Mouse (Mus musculus): ENCODE measurements around the gene Cab39. TPM values are rescaled to one million over a fixed set of nuclear protein-coding genes. Genes with fewer than 3 reads are reported as not detected.

Gene Cab39
- polyA plus RNA-seq (2017; shearing (Covaris generic)), result 100 to 1,000 TPM; 197 to 258 TPM

DNA sequence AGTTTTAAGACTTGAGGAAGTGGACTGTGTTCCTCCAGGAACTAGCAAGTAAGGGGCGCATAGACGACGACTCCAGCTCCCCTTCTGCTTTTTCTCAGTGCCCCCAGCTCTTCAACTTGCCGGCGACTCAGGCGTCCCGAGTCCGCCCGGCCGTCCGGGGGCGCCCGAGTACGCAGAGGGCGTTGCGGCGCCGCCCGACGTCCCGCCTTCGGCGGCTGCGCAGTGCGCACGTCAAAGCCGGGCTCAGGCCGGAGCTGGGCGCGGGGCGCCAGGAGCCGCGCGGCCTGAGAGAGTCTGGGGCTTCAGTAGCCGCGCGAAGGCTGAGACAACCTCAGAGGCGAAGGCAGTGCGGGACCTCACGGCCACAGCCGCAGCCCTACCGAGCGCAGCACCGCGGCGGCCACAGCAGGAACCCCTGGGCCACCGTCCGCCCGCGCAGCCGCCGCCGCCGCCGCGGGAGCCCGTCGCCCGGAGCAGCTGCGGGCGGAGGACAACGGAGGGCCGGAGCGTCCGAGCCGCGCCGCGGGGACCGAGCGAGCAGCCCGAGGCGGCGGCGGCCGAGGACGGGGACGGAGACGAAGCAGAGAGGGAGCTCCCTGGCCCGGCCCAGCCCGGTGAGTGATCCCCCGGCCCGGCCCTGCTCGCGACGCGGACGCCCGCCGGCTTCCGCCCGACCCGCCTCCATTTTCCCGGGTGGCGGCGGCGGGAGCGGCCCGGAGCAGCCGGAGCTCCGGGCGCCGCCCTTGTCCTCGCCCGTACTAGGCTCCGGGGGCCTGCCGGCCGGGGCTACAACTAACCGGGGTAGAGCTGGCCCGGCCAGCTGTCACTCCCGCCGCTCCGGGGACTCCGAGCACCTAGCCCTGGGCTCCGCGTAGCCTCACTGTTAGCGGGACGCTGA, at the start of gene Cab39:
Cab39 (plus strand) TSS at position 234 of the 898 bp plus-strand sequence.

DNA sequence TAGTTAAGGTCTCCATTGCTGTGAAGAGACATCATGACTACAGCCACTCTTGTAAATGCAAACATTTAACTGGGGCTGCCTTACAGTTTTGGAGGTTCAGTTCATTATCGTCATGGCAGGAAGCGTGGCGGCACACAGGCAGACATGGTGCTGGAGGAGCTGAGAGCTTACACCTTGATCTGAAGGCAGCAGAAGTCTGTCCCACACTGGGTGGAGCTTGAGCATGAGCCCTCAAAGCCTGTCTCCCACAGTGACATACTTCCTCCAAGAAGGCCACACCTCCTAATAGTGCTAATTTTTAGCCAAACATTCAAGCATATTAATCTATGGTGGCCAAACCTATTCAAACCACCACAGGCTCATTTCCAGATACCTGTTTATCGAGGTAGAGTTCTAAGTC, 14.8 kb upstream of the Cab39 start, which contains the start of gene A630001G21Rik:
A630001G21Rik (minus strand) TSS at position 208 of the 400 bp plus-strand sequence.

DNA sequence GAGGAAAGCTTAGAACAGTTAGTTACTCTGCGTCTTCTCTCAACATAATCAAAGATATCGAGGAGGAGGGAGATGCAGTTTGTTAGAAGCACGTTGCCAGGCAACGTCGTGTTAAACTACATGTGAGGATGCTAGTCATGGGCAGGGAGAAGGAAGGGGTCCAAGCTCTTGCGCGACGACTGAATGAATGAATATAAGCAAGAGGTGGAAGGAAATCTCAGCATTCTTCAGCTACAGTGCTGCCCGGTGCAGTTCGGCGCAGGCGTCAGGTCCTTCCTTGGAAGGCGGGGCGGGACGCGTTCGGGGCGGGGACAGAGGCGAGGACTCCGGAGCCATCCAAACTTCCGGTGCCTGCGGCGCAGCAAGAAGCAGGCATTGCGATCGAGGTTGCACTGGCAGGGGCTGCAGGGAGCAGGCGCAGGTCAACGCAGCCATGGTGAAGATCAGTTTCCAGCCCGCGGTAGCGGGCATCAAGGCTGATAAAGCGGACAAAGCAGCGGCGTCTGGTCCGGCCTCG, 101.0 kb downstream of the Cab39 start, which contains the start of gene Itm2c:
Itm2c (plus strand) TSS at position 51 of the 517 bp plus-strand sequence.

Other genes with a start within 250 kb of the Cab39 start
- gene G530012D18Rik, start 217.8 kb upstream of the Cab39 start, polyA plus RNA-seq (2017; shearing (Covaris generic)), result not detected
- gene Sp110, start 194.6 kb upstream of the Cab39 start, polyA plus RNA-seq (2017; shearing (Covaris generic)), result 100 to 1,000 TPM; 234 to 255 TPM
- 10 to 100 TPM; 54.1 to 57.6 TPM for gene Sp140, start 193.1 kb upstream of the Cab39 start, polyA plus RNA-seq (2017; shearing (Covaris generic))
- gene Sp100, start 143.5 kb upstream of the Cab39 start, polyA plus RNA-seq (2017; shearing (Covaris generic)), result 100 to 1,000 TPM; 714 to 870 TPM
- 10 to 100 TPM; 27.1 to 29.9 TPM for gene A630001G21Rik, start 14.8 kb upstream of the Cab39 start, polyA plus RNA-seq (2017; shearing (Covaris generic))
- gene Itm2c, start 100.8 kb downstream of the Cab39 start, polyA plus RNA-seq (2017; shearing (Covaris generic)), result 100 to 1,000 TPM; 330 to 561 TPM
- gene 4933407L21Rik, start 135.0 kb downstream of the Cab39 start, polyA plus RNA-seq (2017; shearing (Covaris generic)), result 1 to 10 TPM in 1 of 2 experiments, under 1 TPM in 1; 0.31 to 5.3 TPM
- gene Gpr55, start 167.6 kb downstream of the Cab39 start, polyA plus RNA-seq (2017; shearing (Covaris generic)), result 1 to 10 TPM in 1 of 2 experiments, under 1 TPM in 1; 0.54 to 7.9 TPM
- 1 to 10 TPM in 1 of 2 experiments, under 1 TPM in 1; 0.14 to 3.7 TPM for gene Spata3, start 223.4 kb downstream of the Cab39 start, polyA plus RNA-seq (2017; shearing (Covaris generic))